In the genomic region with DNA sequence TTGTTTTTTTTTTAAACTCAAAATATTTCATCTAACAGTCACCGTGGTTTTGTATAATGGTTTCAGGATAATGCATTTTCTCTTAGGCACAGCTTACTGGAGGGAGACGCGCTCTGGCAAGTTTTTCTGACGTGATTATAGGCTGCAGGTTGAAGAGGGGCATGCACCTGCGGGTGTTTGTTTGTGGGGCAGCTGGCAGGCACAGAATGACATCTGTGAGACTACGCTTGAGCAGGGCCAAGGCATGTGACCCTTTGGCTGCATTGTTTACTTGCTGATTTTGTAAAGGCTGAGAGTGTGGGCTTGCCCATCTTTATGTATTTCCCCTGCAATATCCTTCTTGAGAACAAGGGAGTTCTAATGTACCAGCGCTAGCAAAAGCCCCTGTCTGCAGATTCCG, we compare ENCODE assay signal across 23 mouse cellular contexts.
A peak's percentile ranks its signal among the peaks of the same experiment; 100 is the strongest.
DNase-seq lines count a peak whose midpoint lies in the region; ATAC-seq and TF ChIP-seq lines count a peak whose summit lies in the region.
"Had no signal": no experiment of that assay in that cellular context is flagged by ENCODE, and none has a peak within 500 bp of the region (broad histone marks: within the 10 kb centered on the region; RNA-seq: fewer than 3 reads in every experiment).

No protein-coding gene starts in this region.

- no peak for TF ChIP-seq CTCF in kidney, adult 2 months (conservative IDR thresholded peaks at IDR 0.05; ENCODE audit: insufficient read depth, insufficient read length, low read depth, low read length)
- no peak for TF ChIP-seq CTCF in brain, embryonic 14.5 days (IDR thresholded peaks at IDR 0.05; ENCODE audit: borderline replicate concordance, extremely low read depth, insufficient read depth, insufficient read length)

- no peak overlapping the region for H3K9ac ChIP-seq in liver, embryonic 12.5 days
- H3K9ac ChIP-seq: forebrain, postnatal 0 days; heart, embryonic 13.5 days; hindbrain, embryonic 12.5 days; hindbrain, embryonic 15.5 days had no signal

- no peak overlapping the region for H3K4me2 ChIP-seq in liver, embryonic 12.5 days
- H3K4me2 ChIP-seq: heart, embryonic 13.5 days; hindbrain, embryonic 12.5 days; hindbrain, embryonic 15.5 days had no signal

- no peak for TF ChIP-seq POLR2A in kidney, adult 2 months (IDR thresholded peaks at IDR 0.05; ENCODE audit: low read depth, low read length)
- no peak for TF ChIP-seq POLR2A in brain, embryonic 14.5 days (IDR thresholded peaks at IDR 0.05; ENCODE audit: borderline replicate concordance, extremely low read depth, insufficient read depth, insufficient read length, poor library complexity, severe bottlenecking)

- peaks cover 7% of the 10 kb centered on the region for H3K4me1 ChIP-seq in kidney, adult 2 months (ENCODE audit: control insufficient read depth, insufficient read depth, low read length)
- H3K4me1 ChIP-seq in liver, embryonic 12.5 days, result no peaks in the 10 kb centered on the region
- H3K4me1 ChIP-seq: heart, embryonic 10.5 days; heart, embryonic 13.5 days; hindbrain, embryonic 12.5 days; hindbrain, embryonic 15.5 days had no signal

- ATAC-seq in liver, embryonic 12.5 days, result no peak
- ATAC-seq: forebrain, embryonic 14.5 days; forebrain, postnatal 0 days; Patski had no signal

- peak; percentile 29 for DNase-seq in kidney, adult 2 months
- no peak for DNase-seq in kidney, postnatal 4 days
- DNase-seq in spleen, postnatal 36 days (ENCODE audit: low spot score in 2 of 2), result peak; percentile 8 to 10
- no peak for DNase-seq in spleen, postnatal 14 days (ENCODE audit: low spot score in 2 of 2)
- peak; percentile 25 for DNase-seq in brain, embryonic 14.5 days (ENCODE audit: low read depth)
- DNase-seq in thymus, adult 18-20 months, result no peak
- DNase-seq: adrenal gland, postnatal 10 days; adrenal gland, postnatal 36 days; cerebellum, adult 11 months; cerebellum, adult 8-10 months; forebrain, postnatal 0 days; gastrocnemius, postnatal 25 days; heart, adult 2 months had no signal

- H3K9me3 ChIP-seq in liver, embryonic 12.5 days (replicated peaks), result no peaks in the 10 kb centered on the region
- H3K9me3 ChIP-seq: forebrain, embryonic 10.5 days; G1E; heart, embryonic 10.5 days; heart, embryonic 13.5 days; hindbrain, embryonic 12.5 days; hindbrain, embryonic 15.5 days had no signal

- H3K36me3 ChIP-seq in kidney, adult 2 months (ENCODE audit: control insufficient read depth, insufficient read depth, low read length), result no peaks in the 10 kb centered on the region
- no peaks in the 10 kb centered on the region for H3K36me3 ChIP-seq in liver, embryonic 12.5 days
- H3K36me3 ChIP-seq: forebrain, embryonic 10.5 days; G1E; heart, embryonic 10.5 days; heart, embryonic 13.5 days; hindbrain, embryonic 12.5 days; hindbrain, embryonic 15.5 days had no signal

- H3K4me3 ChIP-seq in kidney, adult 2 months (ENCODE audit: insufficient read depth, low read depth, low read length), result no peak overlapping the region
- H3K4me3 ChIP-seq in liver, embryonic 12.5 days, result no peak overlapping the region
- H3K4me3 ChIP-seq: forebrain, embryonic 10.5 days; heart, adult 2 months; heart, embryonic 10.5 days; heart, embryonic 13.5 days; hindbrain, embryonic 12.5 days; hindbrain, embryonic 15.5 days had no signal

- H3K27ac ChIP-seq in kidney, adult 2 months (ENCODE audit: insufficient read depth, low read depth, low read length), result no peak overlapping the region
- no peak overlapping the region for H3K27ac ChIP-seq in liver, embryonic 12.5 days
- H3K27ac ChIP-seq: forebrain, embryonic 10.5 days; heart, adult 2 months; heart, embryonic 10.5 days; heart, embryonic 13.5 days; hindbrain, embryonic 12.5 days; hindbrain, embryonic 15.5 days had no signal

- 64% methylated on average over 8 of the region's 8 CpGs for WGBS in kidney, adult 2 months
- whole genome bisulfite sequencing in liver, embryonic 12.5 days (ENCODE audit: insufficient replicate concordance), result 73% methylated on average over 8 of the region's 8 CpGs

- H3K27me3 ChIP-seq in kidney, adult 2 months (replicated peaks; ENCODE audit: control insufficient read depth, insufficient read depth, low read length), result no peaks in the 10 kb centered on the region
- peaks cover 59% of the 10 kb centered on the region for H3K27me3 ChIP-seq in liver, embryonic 12.5 days (replicated peaks)
- H3K27me3 ChIP-seq: CH12.LX; heart, embryonic 13.5 days; hindbrain, embryonic 12.5 days; hindbrain, embryonic 15.5 days had no signal

Comparison
In these comparisons a context has a peak if more than half of its experiments do, and no peak if none do; other contexts are left out.
1. DNase-seq: peak in kidney, adult 2 months (single experiment), spleen, postnatal 36 days (2 of 2) and brain, embryonic 14.5 days (single experiment); none in kidney, postnatal 4 days (0 of 2), spleen, postnatal 14 days (0 of 2) and thymus, adult 18-20 months (0 of 2).